Mouse (Mus musculus) liver, embryonic 14.5 days (tissue): Measurements from ENCODE around the gene Tmem63b. TPM values are rescaled to one million over a fixed set of nuclear protein-coding genes. Genes with fewer than 3 reads are reported as not detected.

Source experiments
- ATAC-seq: fragments of 200-750 bp; cut with Nextera tagmentation; 2 replicates; pipeline ENCODE4 v1.8.0; 2017; ENCODE audit warnings: moderate number of reproducible peaks, mild to moderate bottlenecking, moderate library complexity; ENCODE audit not compliant: insufficient read depth
- DNase-seq, 3 experiments: peaks; one replicate each; pipeline ENCODE4 v3.0.0-alpha.2; 2012 to 2013; ENCODE audit warnings: low read depth in 3 of 3, low spot score in 3 of 3
- H3K27ac ChIP-seq: fragments of 300-500 bp; sonication (generic); 2 replicates; pipeline ENCODE4 v1.5.1; 2014; ENCODE audit warnings: moderate library complexity, mild to moderate bottlenecking, control low read depth, inconsistent platforms
- H3K27me3 ChIP-seq: fragments of 300-500 bp; sonication (generic); 2 replicates; pipeline ENCODE4 v1.6.1; 2014; ENCODE audit warnings: mild to moderate bottlenecking, low read length, moderate library complexity; ENCODE audit not compliant: control insufficient read depth, insufficient read depth
- H3K36me3 ChIP-seq: fragments of 300-500 bp; sonication (generic); replicated peaks from 2 replicates; pipeline ENCODE4 v1.6.1; 2014; ENCODE audit warnings: low read depth; ENCODE audit not compliant: control insufficient read depth, insufficient read depth
- H3K4me1 ChIP-seq, 2 experiments: fragments of 200-500 bp in 1 of 2; fragments of 300-500 bp in 1 of 2; sonication (generic) in 1 of 2; replicated peaks; 2 replicates each; pipeline ENCODE4 v1.6.1; 2012 to 2014; ENCODE audit warnings: antibody characterized with exemption in 1 of 2, inconsistent platforms in 1 of 2, low read length in 1 of 2; ENCODE audit not compliant: control insufficient read depth in 2 of 2, insufficient read depth in 2 of 2
- H3K4me2 ChIP-seq: fragments of 300-500 bp; sonication (generic); 2 replicates; pipeline ENCODE4 v1.6.1; 2014; ENCODE audit warnings: low read depth, mild to moderate bottlenecking, control low read depth, moderate library complexity
- H3K4me3 ChIP-seq, 2 experiments: fragments of 200-500 bp in 1 of 2; fragments of 300-500 bp in 1 of 2; sonication (generic) in 1 of 2; 2 replicates each; pipeline ENCODE4 v1.5.1; 2012 to 2014; ENCODE audit warnings: low read depth in 2 of 2, low read length in 2 of 2, mild to moderate bottlenecking in 2 of 2, control low read depth in 1 of 2, inconsistent platforms in 1 of 2, moderate library complexity in 1 of 2; ENCODE audit not compliant: insufficient read depth in 1 of 2
- H3K9ac ChIP-seq: fragments of 300-500 bp; sonication (generic); replicated peaks from 2 replicates; pipeline ENCODE4 v1.6.1; 2014; ENCODE audit warnings: mild to moderate bottlenecking, control low read depth, moderate library complexity
- H3K9me3 ChIP-seq: fragments of 300-500 bp; sonication (generic); 2 replicates; pipeline ENCODE4 v1.6.1; 2016; ENCODE audit warnings: low read length, mixed read lengths; ENCODE audit not compliant: control insufficient read depth
- CTCF ChIP-seq: IDR thresholded peaks from 2 replicates; pipeline ENCODE4 v1.5.1; 2016; ENCODE audit warnings: antibody characterized with exemption, low read depth, control low read depth
- EP300 ChIP-seq: IDR thresholded peaks from 2 replicates; pipeline ENCODE4 v1.6.1; 2016; ENCODE audit warnings: antibody characterized with exemption, low read depth
- WGBS: fragments of 180-500 bp; shearing (Covaris S2); extraction: QIAGEN DNeasy Blood & Tissue Kit; methylation state at CpG from one replicate; pipeline ENCODE4 v1.1.7; 2014; ENCODE audit not compliant: insufficient replicate concordance; 5-methylcytosine and 5-hydroxymethylcytosine counted together
- polyA plus RNA-seq, 2 experiments: library from polyadenylated mRNA; depleted of rRNA in 1 of 2; stranded (reverse) in 1 of 2; unstranded in 1 of 2; fragments of >200 nt; fragmentation: Nextera tagmentation in 1 of 2; extraction: Ambion mirVana in 1 of 2; gene quantifications; 2 replicates each; pipeline versions ENCODE4 v1.2.1 to v1.2.3; 2012 to 2014

Tmem63b gene
- polyA plus RNA-seq, 2 experiments, result 4.1 to 10.4 TPM

GRCm38 (mm10) chr17:45699039-45699740, 12.5 kb upstream of the Tmem63b start:
- Histone ChIP-seq H3K9ac (no peak overlapping the region), H3K27ac (no peak overlapping the region), H3K4me2 (no peak overlapping the region), H3K9me3 (no peaks in the 10 kb centered on the region), H3K4me3 (no peak overlapping the region), H3K36me3 (no peaks in the 10 kb centered on the region; the same call in 1 of the 2 replicates), H3K4me1 (peaks cover 8 to 32% of the 10 kb centered on the region in 2 experiments), H3K27me3 (no peaks in the 10 kb centered on the region)
- 82% methylated on average over 3 of the region's 3 CpGs for WGBS
- no peak for DNase-seq
- no peak for TF ChIP-seq EP300
- no peak for TF ChIP-seq CTCF
- no peak for ATAC-seq

- Histone ChIP-seq H3K9me3 (no peaks in the 10 kb centered on the region), H3K27me3 (no peaks in the 10 kb centered on the region), H3K4me3 (no peak overlapping the region), H3K4me2 (no peak overlapping the region), H3K4me1 (peaks cover 8 to 34% of the 10 kb centered on the region in 2 experiments), H3K9ac (no peak overlapping the region), H3K36me3 (no peaks in the 10 kb centered on the region; the same call in 1 of the 2 replicates), H3K27ac (no peak overlapping the region)
- WGBS, result 86% methylated on average over 6 of the region's 6 CpGs
- no peak for DNase-seq
- TF ChIP-seq EP300, result no peak
- TF ChIP-seq CTCF, result no peak
- ATAC-seq, result no peak
These were observed 11.7 kb upstream of the Tmem63b start for GRCm38 (mm10) chr17:45698368-45698767.

- no peaks in the 10 kb centered on the region for H3K9me3 ChIP-seq
- DNase-seq (no peak), ATAC-seq (no peak)
- H3K4me1 ChIP-seq, result peaks cover 8 to 30% of the 10 kb centered on the region in 2 experiments
- 81% methylated on average over 9 of the region's 9 CpGs for WGBS
- no peak overlapping the region for H3K4me3 ChIP-seq
- TF ChIP-seq EP300 (no peak), CTCF (no peak)
- no peak overlapping the region for H3K4me2 ChIP-seq
- H3K9ac ChIP-seq, result no peak overlapping the region
- no peaks in the 10 kb centered on the region; the same call in 1 of the 2 replicates for H3K36me3 ChIP-seq
- H3K27me3 ChIP-seq, result no peaks in the 10 kb centered on the region
- H3K27ac ChIP-seq, result no peak overlapping the region
These were observed 10.3 kb upstream of the Tmem63b start for GRCm38 (mm10) chr17:45696981-45697380.

- DNase-seq, result peak in 1 of 3 experiments; percentile 44
- H3K9me3 ChIP-seq, result no peaks in the 10 kb centered on the region
- peak overlapping the region; percentile 25 for H3K9ac ChIP-seq
- WGBS, result 43% methylated on average over 23 of the region's 23 CpGs
- peaks cover 8 to 26% of the 10 kb centered on the region in 2 experiments for H3K4me1 ChIP-seq
- no peak overlapping the region for H3K4me3 ChIP-seq
- peak overlapping the region; percentile 41; the same call in 1 of the 2 replicates for H3K27ac ChIP-seq
- H3K36me3 ChIP-seq, result no peaks in the 10 kb centered on the region; the same call in 1 of the 2 replicates
- H3K27me3 ChIP-seq, result no peaks in the 10 kb centered on the region
- TF ChIP-seq CTCF, result no peak
- peak; percentile 68; the same call in 1 of the 2 replicates for ATAC-seq
- peak overlapping the region; percentile 34 for H3K4me2 ChIP-seq
These were observed 8.8 kb upstream of the Tmem63b start for GRCm38 (mm10) chr17:45695227-45696120.
